Mouse (Mus musculus): ENCODE measurements around the gene Zfp609. TPM values are rescaled to one million over a fixed set of nuclear protein-coding genes. Genes with fewer than 3 reads are reported as not detected.

The Zfp609 gene
- polyA plus RNA-seq, 1 experiment from 2014 or later, result 7.4 TPM

GRCm38 (mm10) chr9:65746479-65746878 is 80.9 kb downstream of the Zfp609 start:
- H3K4me1 ChIP-seq (ENCODE audit: control insufficient read depth, insufficient read depth, low read length), result peaks cover 38% of the 10 kb centered on the region
- WGBS, result 83% methylated on average over 2 of the region's 2 CpGs

GRCm38 (mm10) chr9:65745456-65745855 is 81.9 kb downstream of the Zfp609 start:
- no peak for ATAC-seq
- peaks cover 38% of the 10 kb centered on the region for H3K4me1 ChIP-seq (ENCODE audit: control insufficient read depth, insufficient read depth, low read length)
- WGBS, result 70% methylated on average over 5 of the region's 5 CpGs
- no peak overlapping the region for H3K4me2 ChIP-seq (ENCODE audit: low read length)
- no peaks in the 10 kb centered on the region for H3K27me3 ChIP-seq (replicated peaks; ENCODE audit: control insufficient read depth, insufficient read depth, low read length)
- no peak for DNase-seq (ENCODE audit: low spot score)
- H3K4me3 ChIP-seq (ENCODE audit: low read depth, low read length), result no peak overlapping the region
- no peaks in the 10 kb centered on the region for H3K36me3 ChIP-seq (ENCODE audit: control insufficient read depth, insufficient read depth, low read length)
- H3K9me3 ChIP-seq (replicated peaks; ENCODE audit: control insufficient read depth, low read length), result no peaks in the 10 kb centered on the region
- H3K9ac ChIP-seq (ENCODE audit: low read length), result no peak overlapping the region
- peak overlapping the region; percentile 80 for H3K27ac ChIP-seq (ENCODE audit: low read depth, low read length)

More at GRCm38 (mm10) chr9:65746479-65746878, 80.9 kb downstream of the Zfp609 start:
- H3K27ac ChIP-seq (ENCODE audit: low read depth, low read length), result no peak overlapping the region
- no peak for ATAC-seq
- H3K4me3 ChIP-seq (ENCODE audit: low read depth, low read length), result no peak overlapping the region
- H3K36me3 ChIP-seq (ENCODE audit: control insufficient read depth, insufficient read depth, low read length), result no peaks in the 10 kb centered on the region
- H3K27me3 ChIP-seq (replicated peaks; ENCODE audit: control insufficient read depth, insufficient read depth, low read length), result no peaks in the 10 kb centered on the region
- no peak overlapping the region for H3K4me2 ChIP-seq (ENCODE audit: low read length)
- no peak for DNase-seq (ENCODE audit: low spot score)
- H3K9me3 ChIP-seq (replicated peaks; ENCODE audit: control insufficient read depth, low read length), result no peaks in the 10 kb centered on the region
- H3K9ac ChIP-seq (ENCODE audit: low read length), result no peak overlapping the region

GRCm38 (mm10) chr9:65744171-65745082 is 82.9 kb downstream of the Zfp609 start:
- DNase-seq (ENCODE audit: low spot score), result peak; percentile 96
- 13% methylated on average over 4 of the region's 4 CpGs for WGBS
- peak overlapping the region; percentile 40 for H3K9ac ChIP-seq (ENCODE audit: low read length)
- H3K36me3 ChIP-seq (ENCODE audit: control insufficient read depth, insufficient read depth, low read length), result no peaks in the 10 kb centered on the region
- peak; percentile 97 for ATAC-seq
- H3K27me3 ChIP-seq (replicated peaks; ENCODE audit: control insufficient read depth, insufficient read depth, low read length), result no peaks in the 10 kb centered on the region
- peaks cover 38% of the 10 kb centered on the region for H3K4me1 ChIP-seq (ENCODE audit: control insufficient read depth, insufficient read depth, low read length)
- peak overlapping the region; percentile 80 for H3K27ac ChIP-seq (ENCODE audit: low read depth, low read length)
- H3K4me2 ChIP-seq (ENCODE audit: low read length), result peak overlapping the region; percentile 18
- no peaks in the 10 kb centered on the region for H3K9me3 ChIP-seq (replicated peaks; ENCODE audit: control insufficient read depth, low read length)
- no peak overlapping the region for H3K4me3 ChIP-seq (ENCODE audit: low read depth, low read length)

- H3K4me1 ChIP-seq (ENCODE audit: control insufficient read depth, insufficient read depth, low read length), result peaks cover 38% of the 10 kb centered on the region
- H3K27me3 ChIP-seq (replicated peaks; ENCODE audit: control insufficient read depth, insufficient read depth, low read length), result no peaks in the 10 kb centered on the region
- H3K36me3 ChIP-seq (ENCODE audit: control insufficient read depth, insufficient read depth, low read length), result no peaks in the 10 kb centered on the region
- peak overlapping the region; percentile 80 for H3K27ac ChIP-seq (ENCODE audit: low read depth, low read length)
- H3K9me3 ChIP-seq (replicated peaks; ENCODE audit: control insufficient read depth, low read length), result no peaks in the 10 kb centered on the region
- H3K9ac ChIP-seq (ENCODE audit: low read length), result no peak overlapping the region
- peak overlapping the region; percentile 8; the same call in 1 of the 2 replicates for H3K4me2 ChIP-seq (ENCODE audit: low read length)
- H3K4me3 ChIP-seq (ENCODE audit: low read depth, low read length), result no peak overlapping the region
- ATAC-seq, result peak; percentile 56
- DNase-seq (ENCODE audit: low spot score), result no peak
These were observed 83.6 kb downstream of the Zfp609 start for GRCm38 (mm10) chr9:65743809-65744170.

- Histone ChIP-seq H3K4me2 (ENCODE audit: low read length) (no peak overlapping the region), H3K36me3 (ENCODE audit: control insufficient read depth, insufficient read depth, low read length) (no peaks in the 10 kb centered on the region), H3K9ac (ENCODE audit: low read length) (no peak overlapping the region), H3K4me1 (ENCODE audit: control insufficient read depth, insufficient read depth, low read length) (peaks cover 35% of the 10 kb centered on the region), H3K4me3 (ENCODE audit: low read depth, low read length) (no peak overlapping the region), H3K27me3 (replicated peaks; ENCODE audit: control insufficient read depth, insufficient read depth, low read length) (no peaks in the 10 kb centered on the region), H3K27ac (ENCODE audit: low read depth, low read length) (peak overlapping the region; percentile 80; the same call in 1 of the 2 replicates), H3K9me3 (replicated peaks; ENCODE audit: control insufficient read depth, low read length) (no peaks in the 10 kb centered on the region)
- no peak for ATAC-seq
- no peak for DNase-seq (ENCODE audit: low spot score)
These were observed 84.0 kb downstream of the Zfp609 start for GRCm38 (mm10) chr9:65743322-65743721.

- 95% methylated on average over 3 of the region's 3 CpGs for WGBS
- Histone ChIP-seq H3K9ac (ENCODE audit: low read length) (no peak overlapping the region), H3K9me3 (replicated peaks; ENCODE audit: control insufficient read depth, low read length) (no peaks in the 10 kb centered on the region), H3K27me3 (replicated peaks; ENCODE audit: control insufficient read depth, insufficient read depth, low read length) (no peaks in the 10 kb centered on the region), H3K4me3 (ENCODE audit: low read depth, low read length) (no peak overlapping the region), H3K27ac (ENCODE audit: low read depth, low read length) (no peak overlapping the region), H3K4me2 (ENCODE audit: low read length) (no peak overlapping the region), H3K4me1 (ENCODE audit: control insufficient read depth, insufficient read depth, low read length) (peaks cover 35% of the 10 kb centered on the region), H3K36me3 (ENCODE audit: control insufficient read depth, insufficient read depth, low read length) (no peaks in the 10 kb centered on the region)
- DNase-seq (ENCODE audit: low spot score) (no peak), ATAC-seq (no peak)
These were observed 84.6 kb downstream of the Zfp609 start for GRCm38 (mm10) chr9:65742777-65743176.

GRCm38 (mm10) chr9:65741066-65741852 is 86.1 kb downstream of the Zfp609 start:
- 84% methylated on average over 14 of the region's 14 CpGs for WGBS
- H3K27me3 ChIP-seq (replicated peaks; ENCODE audit: control insufficient read depth, insufficient read depth, low read length), result no peaks in the 10 kb centered on the region
- no peak for DNase-seq (ENCODE audit: low spot score)

GRCm38 (mm10) chr9:65734931-65735330 is 92.4 kb downstream of the Zfp609 start:
- Histone ChIP-seq H3K4me1 (ENCODE audit: control insufficient read depth, insufficient read depth, low read length) (no peaks in the 10 kb centered on the region), H3K27ac (ENCODE audit: low read depth, low read length) (no peak overlapping the region), H3K36me3 (ENCODE audit: control insufficient read depth, insufficient read depth, low read length) (0 out of 2 replicates have a peak, but pooled peaks cover 3% of the 10 kb centered on the region), H3K9me3 (replicated peaks; ENCODE audit: control insufficient read depth, low read length) (no peaks in the 10 kb centered on the region), H3K4me2 (ENCODE audit: low read length) (no peak overlapping the region), H3K9ac (ENCODE audit: low read length) (no peak overlapping the region), H3K27me3 (replicated peaks; ENCODE audit: control insufficient read depth, insufficient read depth, low read length) (no peaks in the 10 kb centered on the region), H3K4me3 (ENCODE audit: low read depth, low read length) (no peak overlapping the region)
- DNase-seq (ENCODE audit: low spot score) (no peak), ATAC-seq (no peak)
- 92% methylated on average over 3 of the region's 3 CpGs for WGBS

More at GRCm38 (mm10) chr9:65741066-65741852, 86.1 kb downstream of the Zfp609 start:
- Histone ChIP-seq H3K4me3 (ENCODE audit: low read depth, low read length) (no peak overlapping the region), H3K36me3 (ENCODE audit: control insufficient read depth, insufficient read depth, low read length) (no peaks in the 10 kb centered on the region), H3K9ac (ENCODE audit: low read length) (no peak overlapping the region), H3K4me1 (ENCODE audit: control insufficient read depth, insufficient read depth, low read length) (peaks cover 33% of the 10 kb centered on the region), H3K9me3 (replicated peaks; ENCODE audit: control insufficient read depth, low read length) (no peaks in the 10 kb centered on the region), H3K4me2 (ENCODE audit: low read length) (no peak overlapping the region), H3K27ac (ENCODE audit: low read depth, low read length) (no peak overlapping the region)
- ATAC-seq, result no peak

Data from forebrain, embryonic 14.5 days (tissue).